In genomic region chr10:59900939-59901338, GRCm38 (mm10) we compare ENCODE assay signal across 8 mouse cellular contexts. TPM values are rescaled to one million over a fixed set of nuclear protein-coding genes. Genes with fewer than 3 reads are reported as not detected.
DNase-seq lines count a peak whose midpoint lies in the region; ATAC-seq and TF ChIP-seq lines count a peak whose summit lies in the region.

No protein-coding gene starts in this region.

- no peak for ATAC-seq in forebrain, embryonic 14.5 days
- no peak for ATAC-seq in intestine, postnatal 0 days
- no peak for ATAC-seq in frontal cortex, adult (ENCODE audit: low TSS enrichment)

- TF ChIP-seq POLR2A in small intestine, adult 2 months (IDR thresholded peaks at IDR 0.05; ENCODE audit: low read depth, low read length), result no peak

- no peak overlapping the region for H3K4me3 ChIP-seq in forebrain, embryonic 14.5 days (ENCODE audit: low read depth, low read length)
- H3K4me3 ChIP-seq in intestine, postnatal 0 days (ENCODE audit: low read depth, low read length), result no peak overlapping the region
- H3K4me3 ChIP-seq in small intestine, adult 2 months (ENCODE audit: low read depth, low read length), result no peak overlapping the region

- peaks cover 7% of the 10 kb centered on the region for H3K36me3 ChIP-seq in forebrain, embryonic 14.5 days (ENCODE audit: control insufficient read depth, insufficient read depth, low read length)
- H3K36me3 ChIP-seq in intestine, postnatal 0 days (ENCODE audit: control insufficient read depth, insufficient read depth), result peaks cover 23% of the 10 kb centered on the region
- peaks cover 24% of the 10 kb centered on the region for H3K36me3 ChIP-seq in small intestine, adult 2 months (ENCODE audit: control insufficient read depth, insufficient read depth, low read length)

- 51% methylated on average over 4 of the region's 4 CpGs for WGBS in forebrain, embryonic 14.5 days
- WGBS in intestine, postnatal 0 days, result 67% methylated on average over 4 of the region's 4 CpGs
- 79% methylated on average over 4 of the region's 4 CpGs for WGBS in small intestine, adult 2 months

- H3K27ac ChIP-seq in forebrain, embryonic 14.5 days (ENCODE audit: low read depth, low read length), result peak overlapping the region; percentile 99
- H3K27ac ChIP-seq in intestine, postnatal 0 days (ENCODE audit: low read depth, low read length), result peak overlapping the region; percentile 84; the same call in 1 of the 2 replicates
- peak overlapping the region; percentile 94 for H3K27ac ChIP-seq in small intestine, adult 2 months (ENCODE audit: insufficient read depth, low read depth, low read length)

- H3K4me2 ChIP-seq in forebrain, embryonic 14.5 days (ENCODE audit: low read length), result no peak overlapping the region
- H3K4me2 ChIP-seq in intestine, postnatal 0 days (replicated peaks; ENCODE audit: low read depth), result no peak overlapping the region

- no peaks in the 10 kb centered on the region for H3K9me3 ChIP-seq in forebrain, embryonic 14.5 days (replicated peaks; ENCODE audit: control insufficient read depth, low read length)
- no peaks in the 10 kb centered on the region for H3K9me3 ChIP-seq in intestine, postnatal 0 days (ENCODE audit: control insufficient read depth)

- TF ChIP-seq CTCF in intestine, postnatal 0 days (IDR thresholded peaks at IDR 0.05; ENCODE audit: low read depth), result peak; percentile 23; the same call in 1 of the 2 replicates
- TF ChIP-seq CTCF in small intestine, adult 2 months (IDR thresholded peaks at IDR 0.05; ENCODE audit: extremely low read depth, insufficient read length, insufficient replicate concordance, low read depth, low read length), result no peak

- H3K27me3 ChIP-seq in forebrain, embryonic 14.5 days (replicated peaks; ENCODE audit: control insufficient read depth, insufficient read depth, low read length), result no peaks in the 10 kb centered on the region
- no peaks in the 10 kb centered on the region for H3K27me3 ChIP-seq in intestine, postnatal 0 days (replicated peaks; ENCODE audit: control insufficient read depth, insufficient read depth, low read length)
- H3K27me3 ChIP-seq in small intestine, adult 2 months (ENCODE audit: control insufficient read depth, insufficient read depth, low read length), result no peaks in the 10 kb centered on the region

- no peak overlapping the region for H3K9ac ChIP-seq in forebrain, embryonic 14.5 days (ENCODE audit: low read length)
- H3K9ac ChIP-seq in intestine, postnatal 0 days (ENCODE audit: low read depth, low read length), result no peak overlapping the region

- H3K4me1 ChIP-seq in forebrain, embryonic 14.5 days (ENCODE audit: control insufficient read depth, insufficient read depth, low read length), result peaks cover 57% of the 10 kb centered on the region
- H3K4me1 ChIP-seq in intestine, postnatal 0 days (replicated peaks; ENCODE audit: control insufficient read depth, insufficient read depth, low read length), result 0 out of 2 replicates have a peak, but pooled peaks cover 3% of the 10 kb centered on the region
- peaks cover 31% of the 10 kb centered on the region for H3K4me1 ChIP-seq in small intestine, adult 2 months (ENCODE audit: control insufficient read depth, insufficient read depth, insufficient read length, low read length)

- peak; percentile 37 for DNase-seq in lung, postnatal 10 days
- no peak for DNase-seq in lung, postnatal 14 days
- DNase-seq in forebrain, embryonic 14.5 days (ENCODE audit: low spot score), result no peak
- DNase-seq in frontal cortex, postnatal 10 days (ENCODE audit: low spot score in 2 of 2), result no peak
- no peak for DNase-seq in layer of hippocampus, adult 9-11 months

RNA-seq across cellular contexts. Expression of gene Dnajb12, which starts 21.6 kb away (rescaled TPM):
- polyA plus RNA-seq in forebrain, embryonic 14.5 days (2014; fragmentation: Nextera tagmentation; extraction: Ambion mirVana), result 18.8 and 19.7 TPM in 2 replicates
- polyA plus RNA-seq in intestine, postnatal 0 days (2015; fragmentation: Nextera tagmentation; extraction: Ambion mirVana), result 25.6 and 27.4 TPM in 2 replicates
- 43.1 and 86.2 TPM in 2 replicates for polyA plus RNA-seq in small intestine, adult 2 months (2012; rRNA removed)

RNA-seq across cellular contexts. Expression of gene Ddit4, which starts 50.7 kb away (rescaled TPM):
- 10.2 and 11.1 TPM in 2 replicates for polyA plus RNA-seq in forebrain, embryonic 14.5 days (2014; fragmentation: Nextera tagmentation; extraction: Ambion mirVana)
- polyA plus RNA-seq in intestine, postnatal 0 days (2015; fragmentation: Nextera tagmentation; extraction: Ambion mirVana), result 11.5 and 17.8 TPM in 2 replicates
- 21.5 and 35.0 TPM in 2 replicates for polyA plus RNA-seq in small intestine, adult 2 months (2012; rRNA removed)
